Mouse (Mus musculus): ENCODE data around the gene Babam2.

- TF ChIP-seq CTCF (conservative IDR thresholded peaks at IDR 0.05; ENCODE audit: insufficient read depth, insufficient read length, low read depth, low read length) (no peak), POLR2A (IDR thresholded peaks at IDR 0.05; ENCODE audit: low read depth, low read length) (no peak)
These were observed 165.4 kb downstream of the Babam2 start for GRCm38 (mm10) chr5:31862753-31863468.

Data from kidney, adult 2 months (tissue).